Mouse (Mus musculus): ENCODE measurements around the gene Olfr608. TPM values are rescaled to one million over a fixed set of nuclear protein-coding genes. Genes with fewer than 3 reads are reported as not detected.
"Not testable (repeated sequence)": the region's sequence is repeated elsewhere in the genome, so short reads cannot be mapped to it uniquely, and the experiment has no call there.

Olfr608 gene
- not detected in 2 replicates for total RNA-seq (2014; rRNA removed)
- polyA plus RNA-seq (2015; fragmentation: Nextera tagmentation; extraction: Ambion mirVana), result not detected in 2 replicates

GRCm38 (mm10) chr7:103469577-103469976 is at the start of gene Olfr608:
Gene Olfr608 (plus strand): TSS chr7:103469877.
- ATAC-seq (no peak), DNase-seq (no peak)
- Histone ChIP-seq H3K4me1 (ENCODE audit: insufficient read depth) (no peaks in the 10 kb centered on the region), H3K36me3 (ENCODE audit: insufficient read depth) (no peaks in the 10 kb centered on the region), H3K4me2 (ENCODE audit: low read depth) (no peak within 1 kb of the TSS), H3K4me3 (ENCODE audit: low read depth, low read length) (no peak within 1 kb of the TSS), H3K27me3 (ENCODE audit: insufficient read depth, low read length) (no peaks in the 10 kb centered on the region), H3K9ac (no peak within 1 kb of the TSS), H3K9me3 (ENCODE audit: low read length) (no peaks in the 10 kb centered on the region), H3K27ac (ENCODE audit: low read depth, low read length) (no peak within 1 kb of the TSS)
- no peak for TF ChIP-seq CTCF (IDR thresholded peaks at IDR 0.05; ENCODE audit: low read depth)

GRCm38 (mm10) chr7:103445339-103445738 is 24.3 kb upstream of the Olfr608 start, which contains the start of gene Olfr605:
Gene Olfr605 (minus strand): TSS chr7:103445439.
- Histone ChIP-seq H3K27ac (ENCODE audit: low read depth, low read length) (no peak within 1 kb of the TSS), H3K36me3 (ENCODE audit: insufficient read depth) (no peaks in the 10 kb centered on the region), H3K9me3 (ENCODE audit: low read length) (no peaks in the 10 kb centered on the region), H3K4me1 (ENCODE audit: insufficient read depth) (no peaks in the 10 kb centered on the region), H3K4me3 (ENCODE audit: low read depth, low read length) (no peak within 1 kb of the TSS), H3K27me3 (ENCODE audit: insufficient read depth, low read length) (no peaks in the 10 kb centered on the region), H3K4me2 (ENCODE audit: low read depth) (no peak within 1 kb of the TSS), H3K9ac (no peak within 1 kb of the TSS)
- no peak for TF ChIP-seq CTCF (IDR thresholded peaks at IDR 0.05; ENCODE audit: low read depth)
- DNase-seq (no peak), ATAC-seq (no peak)
- 83% methylated on average over 1 of the region's 1 CpGs for WGBS

GRCm38 (mm10) chr7:103448746-103449145 is 20.9 kb upstream of the Olfr608 start, which contains the start of gene Olfr606:
Gene Olfr606 (plus strand): TSS chr7:103449046.
- H3K4me3 ChIP-seq (ENCODE audit: low read depth, low read length), result no peak within 1 kb of the TSS
- H3K4me2 ChIP-seq (ENCODE audit: low read depth), result no peak within 1 kb of the TSS
- H3K27ac ChIP-seq (ENCODE audit: low read depth, low read length), result no peak within 1 kb of the TSS
- DNase-seq (no peak), ATAC-seq (no peak)
- H3K27me3 ChIP-seq (ENCODE audit: insufficient read depth, low read length), result no peaks in the 10 kb centered on the region
- no peaks in the 10 kb centered on the region for H3K9me3 ChIP-seq (ENCODE audit: low read length)
- no peaks in the 10 kb centered on the region for H3K4me1 ChIP-seq (ENCODE audit: insufficient read depth)
- WGBS, result 94% methylated on average over 2 of the region's 2 CpGs
- no peaks in the 10 kb centered on the region for H3K36me3 ChIP-seq (ENCODE audit: insufficient read depth)
- no peak within 1 kb of the TSS for H3K9ac ChIP-seq
- no peak for TF ChIP-seq CTCF (IDR thresholded peaks at IDR 0.05; ENCODE audit: low read depth)

GRCm38 (mm10) chr7:103460590-103460989 is 9.1 kb upstream of the Olfr608 start:
- Histone ChIP-seq H3K9me3 (ENCODE audit: low read length) (no peaks in the 10 kb centered on the region), H3K4me3 (ENCODE audit: low read depth, low read length) (no peak overlapping the region), H3K36me3 (ENCODE audit: insufficient read depth) (no peaks in the 10 kb centered on the region), H3K9ac (no peak overlapping the region), H3K4me2 (ENCODE audit: low read depth) (no peak overlapping the region), H3K4me1 (ENCODE audit: insufficient read depth) (no peaks in the 10 kb centered on the region), H3K27me3 (ENCODE audit: insufficient read depth, low read length) (no peaks in the 10 kb centered on the region), H3K27ac (ENCODE audit: low read depth, low read length) (no peak overlapping the region)
- no peak for ATAC-seq
- no peak for TF ChIP-seq CTCF (IDR thresholded peaks at IDR 0.05; ENCODE audit: low read depth)
- no peak for DNase-seq
- WGBS, result 92% methylated on average over 5 of the region's 5 CpGs

- DNase-seq; H3K36me3 ChIP-seq (ENCODE audit: insufficient read depth); H3K27me3 ChIP-seq (ENCODE audit: insufficient read depth, low read length); H3K9me3 ChIP-seq (ENCODE audit: low read length); H3K9ac ChIP-seq; H3K27ac ChIP-seq (ENCODE audit: low read depth, low read length); H3K4me1 ChIP-seq (ENCODE audit: insufficient read depth); H3K4me2 ChIP-seq (ENCODE audit: low read depth); ATAC-seq; H3K4me3 ChIP-seq (ENCODE audit: low read depth, low read length): not testable (repeated sequence)
- WGBS, result 80% methylated on average over 9 of the region's 9 CpGs
These were observed 7.4 kb downstream of the Olfr608 start for GRCm38 (mm10) chr7:103477106-103477505.

GRCm38 (mm10) chr7:103497962-103498361 is 28.3 kb downstream of the Olfr608 start, which contains the start of gene Olfr609:
Gene Olfr609 (minus strand): TSS chr7:103498062.
- no peak within 1 kb of the TSS for H3K4me3 ChIP-seq (ENCODE audit: low read depth, low read length)
- H3K9ac ChIP-seq, result no peak within 1 kb of the TSS
- H3K27ac ChIP-seq (ENCODE audit: low read depth, low read length), result no peak within 1 kb of the TSS
- H3K4me2 ChIP-seq (ENCODE audit: low read depth), result no peak within 1 kb of the TSS
- H3K27me3 ChIP-seq (ENCODE audit: insufficient read depth, low read length), result no peaks in the 10 kb centered on the region
- H3K9me3 ChIP-seq (ENCODE audit: low read length), result no peaks in the 10 kb centered on the region
- no peak for ATAC-seq
- DNase-seq, result no peak
- no peaks in the 10 kb centered on the region for H3K4me1 ChIP-seq (ENCODE audit: insufficient read depth)
- H3K36me3 ChIP-seq (ENCODE audit: insufficient read depth), result no peaks in the 10 kb centered on the region
- WGBS, result 65% methylated on average over 1 of the region's 1 CpGs
- no peak for TF ChIP-seq CTCF (IDR thresholded peaks at IDR 0.05; ENCODE audit: low read depth)

- no peaks in the 10 kb centered on the region for H3K9me3 ChIP-seq (ENCODE audit: low read length)
- no peak within 1 kb of the TSS for H3K4me2 ChIP-seq (ENCODE audit: low read depth)
- no peak within 1 kb of the TSS for H3K27ac ChIP-seq (ENCODE audit: low read depth, low read length)
- ATAC-seq, result no peak
- no peak within 1 kb of the TSS for H3K4me3 ChIP-seq (ENCODE audit: low read depth, low read length)
- no peak within 1 kb of the TSS for H3K9ac ChIP-seq
- H3K4me1 ChIP-seq (ENCODE audit: insufficient read depth), result no peaks in the 10 kb centered on the region
- H3K36me3 ChIP-seq (ENCODE audit: insufficient read depth), result no peaks in the 10 kb centered on the region
- no peak for TF ChIP-seq CTCF (IDR thresholded peaks at IDR 0.05; ENCODE audit: low read depth)
- no peak for DNase-seq
- no peaks in the 10 kb centered on the region for H3K27me3 ChIP-seq (ENCODE audit: insufficient read depth, low read length)
- WGBS, result 87% methylated on average over 2 of the region's 2 CpGs
These were observed 42.3 kb downstream of the Olfr608 start, which contains the start of gene Olfr610 for GRCm38 (mm10) chr7:103512022-103512421. Gene Olfr610 (minus strand): TSS chr7:103512122.

- not testable (repeated sequence) for H3K36me3 ChIP-seq (ENCODE audit: insufficient read depth); H3K4me3 ChIP-seq (ENCODE audit: low read depth, low read length); H3K9me3 ChIP-seq (ENCODE audit: low read length); H3K27ac ChIP-seq (ENCODE audit: low read depth, low read length); H3K9ac ChIP-seq; DNase-seq; ATAC-seq; H3K27me3 ChIP-seq (ENCODE audit: insufficient read depth, low read length); H3K4me2 ChIP-seq (ENCODE audit: low read depth); H3K4me1 ChIP-seq (ENCODE audit: insufficient read depth)
- 61% methylated on average over 1 of the region's 1 CpGs for WGBS
These were observed 51.1 kb downstream of the Olfr608 start, which contains the start of gene Olfr611 for GRCm38 (mm10) chr7:103520746-103521145. Gene Olfr611 (minus strand): TSS chr7:103520846.

Other genes starting within 250 kb of the Olfr608 start
- gene Usp17ld, start 217.4 kb upstream of the Olfr608 start, total RNA-seq (2014; rRNA removed), result not detected in 2 replicates
- gene Usp17ld, start 217.4 kb upstream of the Olfr608 start, polyA plus RNA-seq (2015; fragmentation: Nextera tagmentation; extraction: Ambion mirVana), result not detected in 2 replicates
- gene Olfr596, start 164.2 kb upstream of the Olfr608 start, total RNA-seq (2014; rRNA removed), result not detected in 2 replicates
- not detected in 2 replicates for gene Olfr596, start 164.2 kb upstream of the Olfr608 start, polyA plus RNA-seq (2015; fragmentation: Nextera tagmentation; extraction: Ambion mirVana)
- 0.24 TPM in 1 of 2 replicates, not detected in the other for gene Olfr597, start 153.6 kb upstream of the Olfr608 start, total RNA-seq (2014; rRNA removed)
- gene Olfr597, start 153.6 kb upstream of the Olfr608 start, polyA plus RNA-seq (2015; fragmentation: Nextera tagmentation; extraction: Ambion mirVana), result not detected in 2 replicates
- gene Olfr598, start 146.3 kb upstream of the Olfr608 start, total RNA-seq (2014; rRNA removed), result not detected in 2 replicates
- not detected in 2 replicates for gene Olfr598, start 146.3 kb upstream of the Olfr608 start, polyA plus RNA-seq (2015; fragmentation: Nextera tagmentation; extraction: Ambion mirVana)
- gene Olfr599, start 134.0 kb upstream of the Olfr608 start, total RNA-seq (2014; rRNA removed), result not detected in 2 replicates
- gene Olfr599, start 134.0 kb upstream of the Olfr608 start, polyA plus RNA-seq (2015; fragmentation: Nextera tagmentation; extraction: Ambion mirVana), result not detected in 2 replicates
- not detected in 2 replicates for gene Olfr600, start 120.2 kb upstream of the Olfr608 start, total RNA-seq (2014; rRNA removed)
- gene Olfr600, start 120.2 kb upstream of the Olfr608 start, polyA plus RNA-seq (2015; fragmentation: Nextera tagmentation; extraction: Ambion mirVana), result not detected in 2 replicates
- not detected in 2 replicates for gene Olfr601, start 107.2 kb upstream of the Olfr608 start, total RNA-seq (2014; rRNA removed)
- not detected in 2 replicates for gene Olfr601, start 107.2 kb upstream of the Olfr608 start, polyA plus RNA-seq (2015; fragmentation: Nextera tagmentation; extraction: Ambion mirVana)
- gene Olfr603, start 83.7 kb upstream of the Olfr608 start, total RNA-seq (2014; rRNA removed), result not detected in 2 replicates
- gene Olfr603, start 83.7 kb upstream of the Olfr608 start, polyA plus RNA-seq (2015; fragmentation: Nextera tagmentation; extraction: Ambion mirVana), result not detected in 2 replicates
- gene Usp17lc, start 54.8 kb upstream of the Olfr608 start, total RNA-seq (2014; rRNA removed), result not detected in 2 replicates
- not detected in 2 replicates for gene Usp17lc, start 54.8 kb upstream of the Olfr608 start, polyA plus RNA-seq (2015; fragmentation: Nextera tagmentation; extraction: Ambion mirVana)
- gene Olfr605, start 24.4 kb upstream of the Olfr608 start, total RNA-seq (2014; rRNA removed), result not detected in 2 replicates
- gene Olfr605, start 24.4 kb upstream of the Olfr608 start, polyA plus RNA-seq (2015; fragmentation: Nextera tagmentation; extraction: Ambion mirVana), result not detected in 2 replicates
- not detected in 2 replicates for gene Olfr606, start 20.8 kb upstream of the Olfr608 start, total RNA-seq (2014; rRNA removed)
- not detected in 2 replicates for gene Olfr606, start 20.8 kb upstream of the Olfr608 start, polyA plus RNA-seq (2015; fragmentation: Nextera tagmentation; extraction: Ambion mirVana)
- gene Olfr607, start 5.7 kb upstream of the Olfr608 start, total RNA-seq (2014; rRNA removed), result not detected in 2 replicates
- not detected in 2 replicates for gene Olfr607, start 5.7 kb upstream of the Olfr608 start, polyA plus RNA-seq (2015; fragmentation: Nextera tagmentation; extraction: Ambion mirVana)
- not detected in 2 replicates for gene Olfr609, start 28.2 kb downstream of the Olfr608 start, total RNA-seq (2014; rRNA removed)
- not detected in 2 replicates for gene Olfr609, start 28.2 kb downstream of the Olfr608 start, polyA plus RNA-seq (2015; fragmentation: Nextera tagmentation; extraction: Ambion mirVana)
- gene Olfr610, start 42.2 kb downstream of the Olfr608 start, total RNA-seq (2014; rRNA removed), result not detected in 2 replicates
- not detected in 2 replicates for gene Olfr610, start 42.2 kb downstream of the Olfr608 start, polyA plus RNA-seq (2015; fragmentation: Nextera tagmentation; extraction: Ambion mirVana)
- gene Olfr611, start 51.0 kb downstream of the Olfr608 start, total RNA-seq (2014; rRNA removed), result not detected in 2 replicates
- gene Olfr611, start 51.0 kb downstream of the Olfr608 start, polyA plus RNA-seq (2015; fragmentation: Nextera tagmentation; extraction: Ambion mirVana), result not detected in 2 replicates
- not detected in 2 replicates for gene Olfr612, start 72.8 kb downstream of the Olfr608 start, total RNA-seq (2014; rRNA removed)
- not detected in 2 replicates for gene Olfr612, start 72.8 kb downstream of the Olfr608 start, polyA plus RNA-seq (2015; fragmentation: Nextera tagmentation; extraction: Ambion mirVana)
- gene Olfr613, start 78.2 kb downstream of the Olfr608 start, total RNA-seq (2014; rRNA removed), result not detected in 2 replicates
- not detected in 2 replicates for gene Olfr613, start 78.2 kb downstream of the Olfr608 start, polyA plus RNA-seq (2015; fragmentation: Nextera tagmentation; extraction: Ambion mirVana)
- gene Olfr615, start 86.2 kb downstream of the Olfr608 start, total RNA-seq (2014; rRNA removed), result not detected in 2 replicates
- not detected in 2 replicates for gene Olfr615, start 86.2 kb downstream of the Olfr608 start, polyA plus RNA-seq (2015; fragmentation: Nextera tagmentation; extraction: Ambion mirVana)
- not detected in 2 replicates for gene Olfr616, start 99.3 kb downstream of the Olfr608 start, total RNA-seq (2014; rRNA removed)
- not detected in 2 replicates for gene Olfr616, start 99.3 kb downstream of the Olfr608 start, polyA plus RNA-seq (2015; fragmentation: Nextera tagmentation; extraction: Ambion mirVana)
- not detected in 2 replicates for gene Olfr617, start 103.2 kb downstream of the Olfr608 start, total RNA-seq (2014; rRNA removed)
- not detected in 2 replicates for gene Olfr617, start 103.2 kb downstream of the Olfr608 start, polyA plus RNA-seq (2015; fragmentation: Nextera tagmentation; extraction: Ambion mirVana)
- not detected in 2 replicates for gene Olfr618, start 120.2 kb downstream of the Olfr608 start, total RNA-seq (2014; rRNA removed)
- gene Olfr618, start 120.2 kb downstream of the Olfr608 start, polyA plus RNA-seq (2015; fragmentation: Nextera tagmentation; extraction: Ambion mirVana), result not detected in 2 replicates
- not detected in 2 replicates for gene Olfr619, start 130.7 kb downstream of the Olfr608 start, total RNA-seq (2014; rRNA removed)
- not detected in 2 replicates for gene Olfr619, start 130.7 kb downstream of the Olfr608 start, polyA plus RNA-seq (2015; fragmentation: Nextera tagmentation; extraction: Ambion mirVana)
- not detected in 2 replicates for gene Olfr620, start 142.7 kb downstream of the Olfr608 start, total RNA-seq (2014; rRNA removed)
- gene Olfr620, start 142.7 kb downstream of the Olfr608 start, polyA plus RNA-seq (2015; fragmentation: Nextera tagmentation; extraction: Ambion mirVana), result not detected in 2 replicates
- gene Olfr622, start 172.8 kb downstream of the Olfr608 start, total RNA-seq (2014; rRNA removed), result not detected in 2 replicates
- gene Olfr622, start 172.8 kb downstream of the Olfr608 start, polyA plus RNA-seq (2015; fragmentation: Nextera tagmentation; extraction: Ambion mirVana), result not detected in 2 replicates
- not detected in 2 replicates for gene Olfr623, start 193.8 kb downstream of the Olfr608 start, total RNA-seq (2014; rRNA removed)
- gene Olfr623, start 193.8 kb downstream of the Olfr608 start, polyA plus RNA-seq (2015; fragmentation: Nextera tagmentation; extraction: Ambion mirVana), result not detected in 2 replicates
- gene Olfr624, start 201.3 kb downstream of the Olfr608 start, total RNA-seq (2014; rRNA removed), result not detected in 2 replicates
- not detected in 2 replicates for gene Olfr624, start 201.3 kb downstream of the Olfr608 start, polyA plus RNA-seq (2015; fragmentation: Nextera tagmentation; extraction: Ambion mirVana)
- gene Olfr625-ps1, start 212.8 kb downstream of the Olfr608 start, total RNA-seq (2014; rRNA removed), result not detected in 2 replicates
- gene Olfr625-ps1, start 212.8 kb downstream of the Olfr608 start, polyA plus RNA-seq (2015; fragmentation: Nextera tagmentation; extraction: Ambion mirVana), result not detected in 2 replicates
- gene Olfr243, start 244.8 kb downstream of the Olfr608 start, total RNA-seq (2014; rRNA removed), result not detected in 2 replicates
- gene Olfr243, start 244.8 kb downstream of the Olfr608 start, polyA plus RNA-seq (2015; fragmentation: Nextera tagmentation; extraction: Ambion mirVana), result not detected in 2 replicates

All from forebrain, postnatal 0 days (tissue).